Mouse (Mus musculus) embryonic fibroblast, embryonic 13.5 days (primary cell): ENCODE measurements at regions not wholly inside any gene's neighbourhood (a gene's known extent, or its start where the extent isn't known, plus 50 kb on each side); places are given as distances from the start of the nearest gene placed in this dataset.

Experiments used
- CTCF ChIP-seq: IDR thresholded peaks from 2 replicates; pipeline ENCODE4 v1.5.1; 2011; ENCODE audit warnings: mild to moderate bottlenecking, control low read depth, low read length, moderate library complexity, borderline replicate concordance; ENCODE audit not compliant: insufficient read depth
- POLR2A ChIP-seq: IDR thresholded peaks from 2 replicates; pipeline ENCODE4 v1.6.1; 2011; ENCODE audit warnings: low read depth, mild to moderate bottlenecking, control low read depth, low read length, moderate library complexity

DNA sequence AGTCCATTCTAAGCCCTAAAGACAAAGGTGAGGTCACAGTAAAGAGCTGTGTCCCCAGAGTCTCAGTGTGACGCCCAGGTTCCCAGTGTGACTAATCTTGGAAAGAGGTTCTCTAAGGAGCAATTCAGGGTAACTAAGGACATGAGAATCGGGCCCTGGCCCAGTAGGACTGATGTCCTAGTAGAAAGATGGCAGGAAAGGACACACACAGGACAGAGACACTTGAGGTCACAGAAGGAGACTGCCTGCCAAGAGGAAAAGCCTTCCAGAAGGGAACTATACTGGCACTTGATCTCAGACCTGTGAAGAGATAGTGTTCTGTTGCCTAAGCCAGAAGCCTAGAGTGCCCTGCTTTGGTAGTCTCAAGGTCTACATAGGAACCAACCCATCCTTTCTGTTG is 113.1 kb downstream of the Irs2 start:
- no peak for TF ChIP-seq CTCF
- TF ChIP-seq POLR2A = no peak
